Mouse (Mus musculus) kidney, adult 18-20 months (tissue): ENCODE results near the gene Aldh3a2.
"Not testable (repeated sequence)": the region's sequence is repeated elsewhere in the genome, so short reads cannot be mapped to it uniquely, and the experiment has no call there.

ENCODE experiments used
- DNase-seq: peaks from one replicate; pipeline ENCODE4 v3.0.0; 2021

Gene Aldh3a2

GRCm38 (mm10) chr11:61208316-61208715, 58.9 kb downstream of the Aldh3a2 start:
- no peak for DNase-seq

- DNase-seq, result no peak
These were observed 59.6 kb downstream of the Aldh3a2 start, which contains the start of gene Aldh3a1 for GRCm38 (mm10) chr11:61207487-61208246. Aldh3a1 (plus strand) TSS chr11:61207537.

GRCm38 (mm10) chr11:61206136-61206535, 61.1 kb downstream of the Aldh3a2 start:
- DNase-seq, result peak; percentile 22

- no peak for DNase-seq
These were observed 61.9 kb downstream of the Aldh3a2 start for GRCm38 (mm10) chr11:61205167-61205950.

GRCm38 (mm10) chr11:61202810-61203209, 64.5 kb downstream of the Aldh3a2 start:
- no peak for DNase-seq

GRCm38 (mm10) chr11:61202186-61202585, 65.1 kb downstream of the Aldh3a2 start:
- no peak for DNase-seq

- no peak for DNase-seq
These were observed 67.5 kb downstream of the Aldh3a2 start for GRCm38 (mm10) chr11:61199620-61200362.

- no peak for DNase-seq
These were observed 69.3 kb downstream of the Aldh3a2 start for GRCm38 (mm10) chr11:61197935-61198334.

- no peak for DNase-seq
These were observed 70.5 kb downstream of the Aldh3a2 start for GRCm38 (mm10) chr11:61196616-61197353.

- peak; percentile 81 for DNase-seq
These were observed 73.9 kb downstream of the Aldh3a2 start for GRCm38 (mm10) chr11:61193392-61193791.

GRCm38 (mm10) chr11:61192779-61193178, 74.5 kb downstream of the Aldh3a2 start:
- DNase-seq, result no peak

- not testable (repeated sequence) for DNase-seq
These were observed 75.1 kb downstream of the Aldh3a2 start for GRCm38 (mm10) chr11:61192123-61192522.

- no peak for DNase-seq
These were observed 76.5 kb downstream of the Aldh3a2 start for GRCm38 (mm10) chr11:61190776-61191175.

- DNase-seq, result no peak
These were observed 83.4 kb downstream of the Aldh3a2 start for GRCm38 (mm10) chr11:61183820-61184219.

GRCm38 (mm10) chr11:61181624-61182023, 85.6 kb downstream of the Aldh3a2 start:
- DNase-seq, result no peak

GRCm38 (mm10) chr11:61180361-61180760, 86.9 kb downstream of the Aldh3a2 start:
- DNase-seq, result no peak

- no peak for DNase-seq
These were observed 90.9 kb downstream of the Aldh3a2 start for GRCm38 (mm10) chr11:61176321-61176720.

- DNase-seq, result no peak
These were observed 91.5 kb downstream of the Aldh3a2 start for GRCm38 (mm10) chr11:61175778-61176177.

- DNase-seq, result peak; percentile 98
These were observed 92.2 kb downstream of the Aldh3a2 start, which contains the start of gene Usp22 for GRCm38 (mm10) chr11:61174821-61175658. Usp22 (minus strand) TSS chr11:61175055.

GRCm38 (mm10) chr11:61174291-61174820, 92.9 kb downstream of the Aldh3a2 start:
- DNase-seq, result peak; percentile 6

GRCm38 (mm10) chr11:61173477-61173876, 93.8 kb downstream of the Aldh3a2 start:
- DNase-seq, result not testable (repeated sequence)
